Mouse (Mus musculus): ENCODE data around the gene Tfr2.
"Not testable (repeated sequence)": the region's sequence is repeated elsewhere in the genome, so short reads cannot be mapped to it uniquely, and the experiment has no call there.

Tfr2 gene

GRCm38 (mm10) chr5:137583670-137584169 is 14.1 kb downstream of the Tfr2 start:
- peak; percentile 59; the same call in 1 of the 2 replicates for ATAC-seq (ENCODE audit: low TSS enrichment)

GRCm38 (mm10) chr5:137584976-137585375 is 15.3 kb downstream of the Tfr2 start:
- ATAC-seq (ENCODE audit: low TSS enrichment): peak; percentile 55; the same call in 1 of the 2 replicates

GRCm38 (mm10) chr5:137590507-137590906 is 20.9 kb downstream of the Tfr2 start:
- ATAC-seq (ENCODE audit: low TSS enrichment): no peak

- no peak for ATAC-seq (ENCODE audit: low TSS enrichment)
Measured at GRCm38 (mm10) chr5:137595921-137596320, 26.3 kb downstream of the Tfr2 start.

- ATAC-seq (ENCODE audit: low TSS enrichment): no peak
Measured at GRCm38 (mm10) chr5:137596601-137597261, 27.1 kb downstream of the Tfr2 start.

- no peak for ATAC-seq (ENCODE audit: low TSS enrichment)
Measured at GRCm38 (mm10) chr5:137597625-137598024, 28.0 kb downstream of the Tfr2 start.

GRCm38 (mm10) chr5:137598100-137598826 is 28.6 kb downstream of the Tfr2 start:
- ATAC-seq (ENCODE audit: low TSS enrichment): no peak

- ATAC-seq (ENCODE audit: low TSS enrichment): no peak
Measured at GRCm38 (mm10) chr5:137599600-137599999, 30.0 kb downstream of the Tfr2 start.

- ATAC-seq (ENCODE audit: low TSS enrichment): no peak; the same call in 1 of the 2 replicates
Measured at GRCm38 (mm10) chr5:137600281-137600618, 30.6 kb downstream of the Tfr2 start.

- peak; percentile 98 for ATAC-seq (ENCODE audit: low TSS enrichment)
Measured at GRCm38 (mm10) chr5:137600619-137601364, 31.2 kb downstream of the Tfr2 start, which contains the start of gene Mospd3. Gene Mospd3 (minus strand): TSS chr5:137601058.

- ATAC-seq (ENCODE audit: low TSS enrichment): no peak
Measured at GRCm38 (mm10) chr5:137601365-137601729, 31.7 kb downstream of the Tfr2 start.

GRCm38 (mm10) chr5:137607860-137608653 is 38.4 kb downstream of the Tfr2 start:
- ATAC-seq (ENCODE audit: low TSS enrichment): no peak

- ATAC-seq (ENCODE audit: low TSS enrichment): no peak
Measured at GRCm38 (mm10) chr5:137608654-137609190, 39.1 kb downstream of the Tfr2 start.

- ATAC-seq (ENCODE audit: low TSS enrichment): no peak
Measured at GRCm38 (mm10) chr5:137609292-137609691, 39.7 kb downstream of the Tfr2 start.

- ATAC-seq (ENCODE audit: low TSS enrichment): no peak
Measured at GRCm38 (mm10) chr5:137610056-137610455, 40.4 kb downstream of the Tfr2 start.

GRCm38 (mm10) chr5:137610548-137611244 is 41.1 kb downstream of the Tfr2 start:
- no peak for ATAC-seq (ENCODE audit: low TSS enrichment)

GRCm38 (mm10) chr5:137611245-137611602 is 41.6 kb downstream of the Tfr2 start:
- no peak for ATAC-seq (ENCODE audit: low TSS enrichment)

GRCm38 (mm10) chr5:137613076-137613475 is 43.4 kb downstream of the Tfr2 start:
- no peak for ATAC-seq (ENCODE audit: low TSS enrichment)

- no peak for ATAC-seq (ENCODE audit: low TSS enrichment)
Measured at GRCm38 (mm10) chr5:137613550-137613949, 43.9 kb downstream of the Tfr2 start, which contains the start of gene Pcolce. Gene Pcolce (minus strand): TSS chr5:137613784.

- not testable (repeated sequence) for ATAC-seq (ENCODE audit: low TSS enrichment)
Measured at GRCm38 (mm10) chr5:137614921-137615320, 45.3 kb downstream of the Tfr2 start.

- ATAC-seq (ENCODE audit: low TSS enrichment): no peak
Measured at GRCm38 (mm10) chr5:137615347-137615746, 45.7 kb downstream of the Tfr2 start.
